Mouse (Mus musculus): ENCODE results near the gene Arid4a. TPM values are rescaled to one million over a fixed set of nuclear protein-coding genes. Genes with fewer than 3 reads are reported as not detected.
A peak's percentile ranks its signal among the peaks of the same experiment; 100 is the strongest.
"Not testable (repeated sequence)": the region's sequence is repeated elsewhere in the genome, so short reads cannot be mapped to it uniquely, and the experiment has no call there.

The Arid4a gene
- polyA plus RNA-seq, 1 experiment from 2014 or later, result 30.3 TPM

GRCm38 (mm10) chr12:71072048-71072447, 56.3 kb downstream of the Arid4a start:
- no peak overlapping the region for H3K9ac ChIP-seq (replicated peaks; ENCODE audit: low read length)
- H3K4me3 ChIP-seq (ENCODE audit: low read depth, low read length), result no peak overlapping the region
- no peak overlapping the region for H3K4me2 ChIP-seq (ENCODE audit: low read depth, low read length)
- 91% methylated on average over 4 of the region's 4 CpGs for WGBS
- H3K4me1 ChIP-seq (ENCODE audit: control insufficient read depth, insufficient read depth, low read length), result no peaks in the 10 kb centered on the region
- no peaks in the 10 kb centered on the region for H3K27me3 ChIP-seq (ENCODE audit: control insufficient read depth, insufficient read depth, low read length)
- DNase-seq (ENCODE audit: low spot score) (no peak), ATAC-seq (replicated peaks; ENCODE audit: insufficient number of reproducible peaks, low FRiP score, low TSS enrichment, low read depth) (no peak)
- no peak overlapping the region for H3K27ac ChIP-seq (replicated peaks; ENCODE audit: low read depth, low read length)
- peaks cover 5% of the 10 kb centered on the region for H3K36me3 ChIP-seq (replicated peaks; ENCODE audit: control insufficient read depth, insufficient read depth, low read depth, low read length)
- H3K9me3 ChIP-seq (replicated peaks; ENCODE audit: control insufficient read depth, low read length), result no peaks in the 10 kb centered on the region

- Histone ChIP-seq H3K36me3 (replicated peaks; ENCODE audit: control insufficient read depth, insufficient read depth, low read depth, low read length) (peaks cover 5% of the 10 kb centered on the region), H3K4me2 (ENCODE audit: low read depth, low read length) (no peak overlapping the region), H3K9ac (replicated peaks; ENCODE audit: low read length) (no peak overlapping the region), H3K27me3 (ENCODE audit: control insufficient read depth, insufficient read depth, low read length) (no peaks in the 10 kb centered on the region), H3K4me3 (ENCODE audit: low read depth, low read length) (no peak overlapping the region), H3K4me1 (ENCODE audit: control insufficient read depth, insufficient read depth, low read length) (no peaks in the 10 kb centered on the region), H3K27ac (replicated peaks; ENCODE audit: low read depth, low read length) (no peak overlapping the region), H3K9me3 (replicated peaks; ENCODE audit: control insufficient read depth, low read length) (no peaks in the 10 kb centered on the region)
- WGBS, result 68% methylated on average over 12 of the region's 12 CpGs
- DNase-seq (ENCODE audit: low spot score), result peak; percentile 60
- no peak for ATAC-seq (replicated peaks; ENCODE audit: insufficient number of reproducible peaks, low FRiP score, low TSS enrichment, low read depth)
These were observed 57.4 kb downstream of the Arid4a start for GRCm38 (mm10) chr12:71073113-71073730.

GRCm38 (mm10) chr12:71086331-71086730, 70.5 kb downstream of the Arid4a start:
- ATAC-seq (replicated peaks; ENCODE audit: insufficient number of reproducible peaks, low FRiP score, low TSS enrichment, low read depth) (no peak), DNase-seq (ENCODE audit: low spot score) (no peak)
- H3K4me3 ChIP-seq (ENCODE audit: low read depth, low read length), result no peak overlapping the region
- H3K36me3 ChIP-seq (replicated peaks; ENCODE audit: control insufficient read depth, insufficient read depth, low read depth, low read length), result peaks cover 3% of the 10 kb centered on the region; the same call in 1 of the 2 replicates
- no peak overlapping the region for H3K4me2 ChIP-seq (ENCODE audit: low read depth, low read length)
- H3K9ac ChIP-seq (replicated peaks; ENCODE audit: low read length), result no peak overlapping the region
- 90% methylated on average over 8 of the region's 8 CpGs for WGBS
- no peaks in the 10 kb centered on the region for H3K4me1 ChIP-seq (ENCODE audit: control insufficient read depth, insufficient read depth, low read length)
- H3K27ac ChIP-seq (replicated peaks; ENCODE audit: low read depth, low read length), result no peak overlapping the region
- no peaks in the 10 kb centered on the region for H3K9me3 ChIP-seq (replicated peaks; ENCODE audit: control insufficient read depth, low read length)
- H3K27me3 ChIP-seq (ENCODE audit: control insufficient read depth, insufficient read depth, low read length), result no peaks in the 10 kb centered on the region

- not testable (repeated sequence) for H3K9ac ChIP-seq (replicated peaks; ENCODE audit: low read length); H3K4me3 ChIP-seq (ENCODE audit: low read depth, low read length); H3K27me3 ChIP-seq (ENCODE audit: control insufficient read depth, insufficient read depth, low read length); ATAC-seq (replicated peaks; ENCODE audit: insufficient number of reproducible peaks, low FRiP score, low TSS enrichment, low read depth); H3K9me3 ChIP-seq (replicated peaks; ENCODE audit: control insufficient read depth, low read length); H3K36me3 ChIP-seq (replicated peaks; ENCODE audit: control insufficient read depth, insufficient read depth, low read depth, low read length); H3K27ac ChIP-seq (replicated peaks; ENCODE audit: low read depth, low read length); H3K4me2 ChIP-seq (ENCODE audit: low read depth, low read length); DNase-seq (ENCODE audit: low spot score); H3K4me1 ChIP-seq (ENCODE audit: control insufficient read depth, insufficient read depth, low read length)
- 88% methylated on average over 4 of the region's 4 CpGs for WGBS
These were observed 88.5 kb downstream of the Arid4a start for GRCm38 (mm10) chr12:71104275-71104674.

- ATAC-seq (replicated peaks; ENCODE audit: insufficient number of reproducible peaks, low FRiP score, low TSS enrichment, low read depth), result no peak
- no peaks in the 10 kb centered on the region for H3K4me1 ChIP-seq (ENCODE audit: control insufficient read depth, insufficient read depth, low read length)
- 89% methylated on average over 6 of the region's 6 CpGs for WGBS
These were observed 91.5 kb downstream of the Arid4a start for GRCm38 (mm10) chr12:71107216-71107771.

GRCm38 (mm10) chr12:71111331-71111730, 95.5 kb downstream of the Arid4a start, which contains the start of gene Tomm20l:
TSS of gene Tomm20l (plus strand) at chr12:71111428.
- H3K36me3 ChIP-seq (replicated peaks; ENCODE audit: control insufficient read depth, insufficient read depth, low read depth, low read length), result no peaks in the 10 kb centered on the region
- no peaks in the 10 kb centered on the region for H3K9me3 ChIP-seq (replicated peaks; ENCODE audit: control insufficient read depth, low read length)
- peak; percentile 63 for DNase-seq (ENCODE audit: low spot score)
- H3K4me1 ChIP-seq (ENCODE audit: control insufficient read depth, insufficient read depth, low read length), result peaks cover 6% of the 10 kb centered on the region; the same call in 1 of the 2 replicates
- peak within 1 kb of the TSS; percentile 51 for H3K4me2 ChIP-seq (ENCODE audit: low read depth, low read length)
- 0 out of 2 replicates have a peak within 1 kb of the TSS, but pooled peaks have one; percentile 11 for H3K4me3 ChIP-seq (ENCODE audit: low read depth, low read length)
- H3K27ac ChIP-seq (replicated peaks; ENCODE audit: low read depth, low read length), result no peak within 1 kb of the TSS
- no peaks in the 10 kb centered on the region for H3K27me3 ChIP-seq (ENCODE audit: control insufficient read depth, insufficient read depth, low read length)
- ATAC-seq (replicated peaks; ENCODE audit: insufficient number of reproducible peaks, low FRiP score, low TSS enrichment, low read depth), result no peak
- WGBS, result 6% methylated on average over 33 of the region's 33 CpGs
- peak within 1 kb of the TSS; percentile 34; the same call in 1 of the 2 replicates for H3K9ac ChIP-seq (replicated peaks; ENCODE audit: low read length)

More at GRCm38 (mm10) chr12:71107216-71107771, 91.5 kb downstream of the Arid4a start:
- H3K4me2 ChIP-seq (ENCODE audit: low read depth, low read length), result no peak overlapping the region
- H3K27ac ChIP-seq (replicated peaks; ENCODE audit: low read depth, low read length), result no peak overlapping the region
- H3K36me3 ChIP-seq (replicated peaks; ENCODE audit: control insufficient read depth, insufficient read depth, low read depth, low read length), result no peaks in the 10 kb centered on the region
- H3K27me3 ChIP-seq (ENCODE audit: control insufficient read depth, insufficient read depth, low read length), result no peaks in the 10 kb centered on the region
- no peaks in the 10 kb centered on the region for H3K9me3 ChIP-seq (replicated peaks; ENCODE audit: control insufficient read depth, low read length)
- DNase-seq (ENCODE audit: low spot score), result no peak
- H3K4me3 ChIP-seq (ENCODE audit: low read depth, low read length), result no peak overlapping the region
- no peak overlapping the region for H3K9ac ChIP-seq (replicated peaks; ENCODE audit: low read length)

GRCm38 (mm10) chr12:71113074-71113473, 97.3 kb downstream of the Arid4a start:
- ATAC-seq (replicated peaks; ENCODE audit: insufficient number of reproducible peaks, low FRiP score, low TSS enrichment, low read depth) (no peak), DNase-seq (ENCODE audit: low spot score) (no peak)
- Histone ChIP-seq H3K27ac (replicated peaks; ENCODE audit: low read depth, low read length) (no peak overlapping the region), H3K4me3 (ENCODE audit: low read depth, low read length) (no peak overlapping the region), H3K4me1 (ENCODE audit: control insufficient read depth, insufficient read depth, low read length) (peaks cover 6% of the 10 kb centered on the region; the same call in 1 of the 2 replicates), H3K27me3 (ENCODE audit: control insufficient read depth, insufficient read depth, low read length) (no peaks in the 10 kb centered on the region), H3K36me3 (replicated peaks; ENCODE audit: control insufficient read depth, insufficient read depth, low read depth, low read length) (no peaks in the 10 kb centered on the region), H3K9ac (replicated peaks; ENCODE audit: low read length) (no peak overlapping the region), H3K4me2 (ENCODE audit: low read depth, low read length) (no peak overlapping the region), H3K9me3 (replicated peaks; ENCODE audit: control insufficient read depth, low read length) (no peaks in the 10 kb centered on the region)
- WGBS, result 88% methylated on average over 10 of the region's 10 CpGs

GRCm38 (mm10) chr12:71113675-71114288, 98.0 kb downstream of the Arid4a start:
- H3K4me3 ChIP-seq (ENCODE audit: low read depth, low read length), result no peak overlapping the region
- H3K27me3 ChIP-seq (ENCODE audit: control insufficient read depth, insufficient read depth, low read length), result no peaks in the 10 kb centered on the region
- no peaks in the 10 kb centered on the region for H3K36me3 ChIP-seq (replicated peaks; ENCODE audit: control insufficient read depth, insufficient read depth, low read depth, low read length)
- 31% methylated on average over 12 of the region's 12 CpGs for WGBS
- H3K9me3 ChIP-seq (replicated peaks; ENCODE audit: control insufficient read depth, low read length), result no peaks in the 10 kb centered on the region
- ATAC-seq (replicated peaks; ENCODE audit: insufficient number of reproducible peaks, low FRiP score, low TSS enrichment, low read depth), result no peak; the same call in 1 of the 2 replicates
- H3K27ac ChIP-seq (replicated peaks; ENCODE audit: low read depth, low read length), result no peak overlapping the region
- peaks cover 6% of the 10 kb centered on the region; the same call in 1 of the 2 replicates for H3K4me1 ChIP-seq (ENCODE audit: control insufficient read depth, insufficient read depth, low read length)
- peak; percentile 63 for DNase-seq (ENCODE audit: low spot score)
- no peak overlapping the region for H3K9ac ChIP-seq (replicated peaks; ENCODE audit: low read length)
- H3K4me2 ChIP-seq (ENCODE audit: low read depth, low read length), result no peak overlapping the region
